Mouse (Mus musculus): Measurements from ENCODE around the gene Tmem117.

Tmem117 gene

DNA sequence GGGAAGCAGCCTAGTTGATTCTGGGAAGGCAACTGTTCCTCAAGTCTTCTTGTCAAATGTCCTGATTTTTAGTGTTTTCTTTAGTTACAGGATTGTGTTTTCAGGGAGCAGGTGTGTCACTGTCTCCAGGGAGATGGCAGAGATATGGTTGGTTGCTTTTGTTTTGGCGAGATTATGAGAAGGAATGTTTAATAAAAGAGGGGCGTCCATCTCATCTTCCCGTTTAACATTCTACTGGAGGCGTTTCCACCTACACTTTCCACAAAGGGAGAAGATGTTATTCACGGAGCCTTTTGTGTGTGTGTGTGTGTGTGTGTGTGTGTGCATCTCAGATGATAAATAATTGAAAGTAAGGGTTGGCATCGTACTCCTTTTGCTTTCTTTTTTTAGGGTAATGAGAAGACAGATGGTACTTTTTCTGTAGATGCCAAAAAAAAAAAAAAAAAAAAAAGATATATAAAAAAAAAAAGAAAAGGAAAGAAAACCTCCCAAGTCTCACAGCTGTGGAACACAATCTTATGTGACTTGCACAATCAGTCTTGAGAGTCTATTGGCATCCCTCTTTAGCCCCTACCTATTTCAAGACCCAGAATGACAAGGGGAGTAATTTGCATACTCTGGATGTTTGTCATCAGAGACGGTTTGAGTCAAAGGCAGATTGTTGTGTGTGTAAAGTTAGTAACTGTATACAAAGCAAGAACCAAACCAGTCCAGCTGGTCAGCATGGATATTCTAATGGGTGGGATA lies 142.0 kb downstream of the Tmem117 start:
- DNase-seq (ENCODE audit: low read depth, low spot score): no peak

DNA sequence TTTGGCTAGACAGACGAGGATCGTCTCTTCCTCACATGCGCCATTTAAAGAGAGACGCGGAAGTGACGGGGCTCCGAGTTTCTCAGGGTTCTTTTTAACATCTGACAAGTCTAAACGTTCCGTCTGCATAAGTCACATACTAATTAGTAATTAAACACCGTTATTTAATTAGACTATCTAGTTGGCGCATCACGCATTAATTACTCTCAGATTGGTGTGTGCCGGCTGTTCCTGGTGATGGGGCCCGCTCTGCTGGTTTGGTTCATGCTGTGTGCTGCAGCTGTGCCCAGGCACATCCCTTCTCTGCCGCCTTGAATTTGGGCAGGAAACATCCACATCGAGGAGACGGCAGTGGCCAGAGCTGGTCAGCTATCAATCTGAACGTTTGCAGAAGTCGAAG lies 142.7 kb downstream of the Tmem117 start:
- no peak for DNase-seq (ENCODE audit: low read depth, low spot score)

DNA sequence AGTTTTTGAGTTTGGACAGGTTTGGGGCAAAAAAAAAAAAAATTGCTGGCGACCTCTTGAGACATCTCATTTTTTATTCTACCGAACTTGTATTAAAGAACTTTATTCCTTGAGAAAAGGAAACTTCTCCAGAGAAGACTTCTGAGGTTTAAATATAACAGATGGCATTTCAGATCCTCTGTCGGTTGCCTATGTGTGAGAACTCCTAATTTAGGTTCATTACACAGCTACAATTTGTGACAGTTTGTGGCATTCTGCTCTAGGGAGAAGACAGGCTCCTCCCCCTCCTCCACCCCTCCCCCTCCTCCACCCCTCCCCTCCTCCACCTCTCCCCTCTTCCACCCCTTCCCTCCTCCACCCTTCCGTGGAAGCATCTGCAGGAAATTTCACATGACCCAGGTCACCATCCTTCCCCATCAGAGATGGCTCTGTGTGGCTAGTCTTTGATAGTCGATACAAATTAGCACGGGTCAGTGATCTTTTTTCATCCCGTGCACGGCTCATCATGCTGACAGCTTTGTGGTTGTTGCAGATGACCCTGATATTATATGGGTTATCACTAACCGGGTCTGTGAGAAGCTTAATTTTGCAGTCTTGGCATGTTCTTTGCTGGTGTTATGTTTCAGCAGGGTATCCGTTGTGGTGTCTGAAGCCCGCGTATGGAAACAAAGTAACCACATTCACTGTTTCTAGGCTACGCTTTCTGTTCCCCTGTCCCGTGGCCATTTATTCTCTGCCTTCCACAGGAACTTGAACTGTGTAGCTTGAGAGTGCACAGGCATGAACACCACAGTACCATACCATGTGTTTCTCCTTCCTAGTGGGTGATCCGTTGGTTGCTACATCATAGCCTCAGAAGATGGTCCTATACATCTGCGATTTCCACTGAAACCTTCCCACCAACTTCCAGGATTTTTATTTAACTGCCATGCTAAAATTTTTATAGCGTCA lies 147.4 kb downstream of the Tmem117 start:
- peak; percentile 59 for DNase-seq (ENCODE audit: low read depth, low spot score)

DNA sequence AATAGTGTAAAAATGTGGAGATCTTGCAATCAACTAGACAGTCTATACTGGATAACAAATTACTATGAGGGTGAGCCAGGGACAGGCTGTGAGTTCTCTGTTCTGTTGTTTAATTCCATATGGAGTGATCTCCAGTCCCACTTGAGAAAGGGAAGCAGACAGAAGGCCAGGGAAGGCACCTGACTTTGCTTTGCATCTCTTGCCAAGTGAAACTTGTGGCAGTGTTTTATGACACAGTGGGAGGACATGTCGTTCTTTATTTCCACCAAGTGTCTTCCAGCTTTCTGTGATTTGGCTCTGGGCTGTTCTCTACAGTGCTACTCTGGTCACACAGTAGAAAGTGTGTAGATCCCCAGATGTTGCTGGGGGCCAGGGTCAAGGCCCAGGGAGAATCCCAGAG lies 152.5 kb downstream of the Tmem117 start:
- DNase-seq (ENCODE audit: low read depth, low spot score): no peak

DNA sequence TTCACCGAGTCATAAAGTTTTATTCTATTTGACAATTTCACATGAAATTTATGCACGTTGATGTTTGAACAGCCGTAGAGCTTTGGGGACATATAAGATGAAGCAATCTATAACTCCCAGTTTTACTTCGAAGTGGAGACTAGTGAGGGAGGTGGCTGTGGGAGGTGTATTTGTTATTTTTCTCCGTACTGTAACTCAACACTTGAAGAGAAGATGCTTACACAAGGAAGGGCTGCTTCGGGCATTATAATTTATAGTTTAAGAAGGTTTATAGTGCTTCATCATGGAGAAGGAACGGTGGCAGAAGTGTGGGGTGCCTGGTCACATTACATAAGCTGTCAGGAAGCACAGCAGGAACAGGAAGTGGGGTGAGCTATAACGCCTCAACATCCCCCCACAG lies 164.4 kb downstream of the Tmem117 start:
- no peak for DNase-seq (ENCODE audit: low read depth, low spot score)

DNA sequence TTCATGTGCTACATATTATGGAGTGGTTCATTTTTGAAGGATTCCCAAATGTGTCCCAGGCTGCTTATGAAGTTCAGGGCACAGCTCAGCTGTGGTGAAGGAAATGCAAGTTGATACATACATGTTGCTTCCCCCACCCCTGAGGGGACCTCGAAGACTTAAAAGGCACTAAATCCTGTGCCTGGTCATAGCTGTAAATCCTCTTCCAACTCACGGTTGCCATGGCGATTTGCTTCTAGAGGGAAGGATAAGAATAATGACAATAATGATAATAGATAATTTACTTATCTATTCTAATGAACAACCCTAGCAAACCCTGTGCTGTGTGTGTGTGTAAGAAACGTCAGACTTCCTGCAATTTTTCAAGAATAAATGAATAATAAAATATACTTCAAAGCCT lies 166.5 kb downstream of the Tmem117 start:
- DNase-seq (ENCODE audit: low read depth, low spot score): peak; percentile 60

DNA sequence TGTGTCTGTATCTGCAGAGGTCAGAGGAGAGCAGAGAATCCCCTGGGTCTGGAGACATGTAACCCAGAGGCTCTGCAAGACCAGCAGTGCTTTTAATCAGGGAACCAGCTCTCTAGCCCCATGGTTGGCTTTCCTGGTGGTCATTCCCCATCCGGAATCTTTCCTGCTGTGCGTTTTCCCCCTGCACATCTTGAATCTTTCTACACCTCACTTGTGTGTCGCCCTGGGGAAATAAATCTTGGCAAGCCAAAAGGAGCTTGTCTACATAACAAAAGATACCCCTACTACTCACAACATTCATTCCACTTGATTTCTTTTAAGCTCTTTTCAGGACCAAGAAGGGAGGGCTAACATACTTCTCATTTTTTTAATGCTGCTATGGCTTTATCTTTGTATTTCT lies 169.2 kb downstream of the Tmem117 start:
- peak; percentile 50 for DNase-seq (ENCODE audit: low read depth, low spot score)

DNA sequence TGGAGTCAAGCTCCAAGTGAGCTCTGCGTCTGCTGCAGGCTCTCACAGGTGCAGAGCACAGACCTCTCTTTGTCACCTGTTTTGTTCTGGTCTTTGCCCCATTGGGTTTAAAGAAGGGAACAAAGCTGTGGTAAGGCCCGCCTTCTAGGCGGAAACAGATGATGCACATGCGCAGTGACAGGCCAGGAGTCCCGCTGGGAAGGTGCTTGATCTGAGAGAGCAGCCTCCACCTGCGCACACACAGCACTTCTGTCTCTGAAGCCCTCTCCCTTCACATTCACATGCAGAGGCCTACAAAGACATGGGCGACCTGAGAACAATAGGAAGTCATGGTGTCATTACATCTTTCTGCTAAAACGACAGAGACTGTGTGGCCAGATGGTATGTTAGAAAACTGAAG lies 172.4 kb downstream of the Tmem117 start:
- DNase-seq (ENCODE audit: low read depth, low spot score): no peak

DNA sequence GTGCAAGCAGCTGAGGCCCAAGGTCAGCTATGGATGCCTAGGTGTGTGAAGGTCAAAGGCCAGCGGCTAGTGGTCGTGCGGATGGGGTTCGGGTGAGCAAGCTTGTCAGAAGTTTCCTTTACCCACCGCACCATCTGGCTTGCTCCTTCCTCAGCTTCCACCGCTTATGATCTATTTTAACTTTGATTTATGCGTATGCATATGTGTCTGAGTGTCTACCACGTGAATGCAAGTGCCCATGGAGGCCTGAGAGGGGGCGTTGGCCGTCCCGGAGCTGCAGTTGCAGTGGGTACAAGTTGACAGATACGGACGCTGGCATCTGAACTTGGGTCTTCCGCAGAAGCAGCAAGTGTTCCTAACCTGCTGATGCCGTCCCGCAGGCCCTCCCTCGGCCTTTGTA lies 173.8 kb downstream of the Tmem117 start:
- no peak for DNase-seq (ENCODE audit: low read depth, low spot score)

DNA sequence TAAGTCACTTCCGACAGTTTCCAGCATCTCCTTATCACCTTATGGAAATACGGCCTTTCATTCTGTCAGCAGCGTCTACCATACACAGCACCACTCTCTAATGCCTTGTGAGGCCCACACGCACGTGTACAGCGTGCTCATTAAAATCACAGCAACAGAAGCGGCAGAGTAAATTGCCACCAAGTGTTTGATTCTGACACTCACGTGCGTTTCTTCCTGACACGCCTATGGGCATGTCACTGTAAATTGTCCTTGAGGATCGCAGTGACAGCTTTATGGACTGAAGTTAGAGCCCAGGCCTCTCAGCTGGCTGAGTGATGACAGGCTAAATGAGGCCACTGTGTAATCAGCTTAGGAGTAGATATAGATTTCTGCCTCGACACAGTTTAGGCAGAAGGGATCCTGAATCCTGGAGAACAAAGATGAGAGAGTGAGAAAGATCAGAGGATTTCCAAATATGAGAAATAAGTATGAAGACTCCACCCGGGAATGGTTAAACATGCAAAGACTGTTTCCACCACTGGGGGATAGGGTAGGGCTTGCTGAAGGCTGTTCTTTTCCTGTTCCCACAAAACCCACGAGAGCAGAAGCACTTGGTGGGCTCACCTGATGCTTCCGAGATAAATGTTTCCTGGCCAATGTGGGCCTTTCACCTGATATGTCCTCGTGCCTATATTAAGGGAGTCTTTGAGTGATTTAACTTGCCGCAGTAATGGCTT lies 174.8 kb downstream of the Tmem117 start:
- peak; percentile 65 for DNase-seq (ENCODE audit: low read depth, low spot score)

DNA sequence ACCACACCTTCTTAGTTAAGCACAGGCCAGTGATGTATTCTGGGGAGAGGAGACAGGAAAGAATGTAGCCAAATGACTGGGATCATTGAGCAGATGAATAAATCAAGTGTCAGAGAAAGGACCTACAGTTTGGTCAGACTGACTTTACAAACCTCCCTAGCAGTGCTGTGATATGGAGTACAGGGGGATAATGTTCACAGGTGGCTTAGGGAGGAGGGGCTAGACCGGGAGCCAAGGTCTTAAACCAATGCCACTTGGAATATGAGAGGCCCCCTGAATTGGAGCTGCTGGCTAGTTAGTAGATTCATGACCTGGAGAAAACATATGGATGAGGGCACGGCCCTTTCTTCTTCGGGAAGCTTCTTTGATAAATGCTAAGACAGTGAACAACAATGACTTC lies 177.0 kb downstream of the Tmem117 start:
- DNase-seq (ENCODE audit: low read depth, low spot score): no peak

DNA sequence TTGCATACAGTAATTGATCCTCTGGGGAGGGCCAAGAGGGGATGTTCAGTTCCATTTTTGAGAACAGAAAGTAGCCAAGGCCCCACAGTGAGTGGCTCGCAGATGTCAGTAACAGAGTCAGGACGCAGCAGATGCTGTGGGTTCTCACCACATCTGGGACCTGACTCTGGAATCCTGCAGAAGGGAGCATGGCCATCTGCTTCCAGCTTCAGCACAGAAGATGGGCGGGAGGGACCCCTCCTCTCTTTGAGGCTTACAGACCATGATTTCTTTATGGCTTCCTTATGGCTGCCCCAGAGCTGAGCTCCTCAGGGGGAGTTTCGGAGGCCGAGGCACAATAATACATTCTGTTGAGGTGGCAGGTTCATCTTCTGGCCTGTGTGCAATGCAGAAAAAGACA lies 182.5 kb downstream of the Tmem117 start:
- peak; percentile 66 for DNase-seq (ENCODE audit: low read depth, low spot score)

DNA sequence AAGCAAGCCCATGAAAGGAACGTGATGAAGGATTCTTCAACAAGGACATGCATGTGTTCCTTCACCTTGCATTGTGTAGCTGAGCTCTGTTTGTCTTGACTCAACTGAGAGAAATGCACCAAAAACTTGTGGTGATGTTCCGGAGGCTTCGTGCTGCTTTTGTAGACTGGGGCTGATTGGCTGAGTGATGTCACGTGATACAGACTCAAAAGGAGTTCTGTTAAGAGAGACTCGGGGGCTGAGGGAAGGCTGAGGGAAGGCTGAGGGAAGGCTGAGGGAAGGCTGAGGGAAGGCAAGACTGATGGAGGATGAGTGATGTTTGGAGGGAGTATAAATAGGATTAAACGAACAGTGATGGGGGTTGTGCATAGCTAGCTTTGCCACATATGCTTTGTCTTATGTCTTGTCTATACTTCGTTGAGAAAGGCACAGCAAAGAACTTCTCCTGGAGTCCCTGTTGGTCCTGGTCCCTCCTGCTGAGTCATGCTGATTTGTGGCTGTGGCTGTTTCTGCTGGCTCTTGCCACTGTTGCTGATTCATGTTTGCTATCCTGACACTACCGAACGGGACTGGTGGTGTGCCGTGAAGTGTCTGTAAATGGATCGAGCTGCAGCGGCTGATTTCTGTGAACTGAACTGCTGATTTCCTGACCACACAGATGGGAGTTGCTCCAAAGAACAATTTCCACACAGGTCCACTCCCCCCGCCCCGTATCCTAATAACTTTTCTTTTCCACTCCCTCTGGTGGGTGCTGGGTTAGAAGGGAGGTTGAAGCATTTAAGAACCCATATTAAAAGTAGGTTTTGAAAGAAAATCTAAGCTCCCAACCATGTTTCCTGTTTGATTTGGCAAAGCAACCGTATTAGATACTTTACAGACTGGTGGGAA lies 185.4 kb downstream of the Tmem117 start:
- no peak for DNase-seq (ENCODE audit: low read depth, low spot score)

DNA sequence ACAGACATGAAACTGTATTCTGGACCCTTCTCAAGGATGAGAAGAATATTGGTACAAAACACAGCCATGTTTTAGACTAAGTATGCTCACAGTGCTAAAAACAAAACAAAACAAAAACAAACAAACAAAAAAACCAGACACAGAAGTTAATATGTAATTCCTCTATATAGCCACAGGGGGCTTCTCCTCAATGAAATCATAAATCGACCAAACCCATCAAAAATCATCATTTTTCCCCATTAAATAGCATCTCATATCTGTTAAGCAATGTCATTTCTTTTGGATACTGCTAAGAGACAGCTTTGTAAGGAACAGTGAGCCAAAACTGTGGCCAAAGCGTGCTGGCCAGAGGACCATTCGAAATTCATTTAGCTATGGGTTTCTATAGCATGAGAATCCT lies 206.6 kb downstream of the Tmem117 start:
- DNase-seq (ENCODE audit: low read depth, low spot score): no peak

DNA sequence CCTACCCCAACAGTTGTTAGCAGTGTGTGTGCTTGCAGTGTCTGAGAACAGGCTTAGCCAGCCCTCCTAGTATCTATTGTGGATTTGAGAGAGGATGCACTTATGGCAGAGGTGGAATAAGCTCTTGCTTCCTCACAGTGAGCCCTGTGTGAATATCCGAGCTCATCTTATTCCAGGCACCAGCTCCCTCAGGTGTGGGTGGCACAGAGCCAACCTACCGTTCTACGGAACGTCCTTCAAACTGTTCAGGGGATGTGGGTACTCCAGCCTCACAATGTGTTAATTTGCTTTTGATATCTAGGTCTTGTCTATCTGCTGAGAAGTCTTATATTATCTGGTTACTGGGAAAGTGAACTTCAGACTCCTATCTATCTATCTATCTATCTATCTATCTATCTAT lies 209.6 kb downstream of the Tmem117 start:
- no peak for DNase-seq (ENCODE audit: low read depth, low spot score)

DNA sequence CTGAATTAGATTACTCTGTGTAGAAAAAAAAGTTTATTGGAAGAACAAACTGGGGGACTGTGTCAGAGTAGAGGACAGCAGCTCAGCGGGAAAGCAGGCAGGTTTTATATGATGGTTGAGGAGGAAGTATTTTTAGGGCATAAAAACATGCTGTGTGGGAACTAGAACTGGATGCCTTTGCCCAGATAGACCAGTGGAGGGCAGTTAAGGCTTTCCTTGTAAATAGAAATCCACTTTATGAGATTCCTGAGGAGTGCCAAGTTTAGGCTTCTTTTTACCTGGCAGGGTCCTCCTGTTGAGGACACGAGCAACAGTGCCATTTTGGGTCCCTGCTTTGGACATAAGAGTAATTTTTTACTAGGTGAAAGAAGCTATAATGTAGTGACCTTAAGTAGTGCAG lies 218.5 kb downstream of the Tmem117 start:
- DNase-seq (ENCODE audit: low read depth, low spot score): no peak

DNA sequence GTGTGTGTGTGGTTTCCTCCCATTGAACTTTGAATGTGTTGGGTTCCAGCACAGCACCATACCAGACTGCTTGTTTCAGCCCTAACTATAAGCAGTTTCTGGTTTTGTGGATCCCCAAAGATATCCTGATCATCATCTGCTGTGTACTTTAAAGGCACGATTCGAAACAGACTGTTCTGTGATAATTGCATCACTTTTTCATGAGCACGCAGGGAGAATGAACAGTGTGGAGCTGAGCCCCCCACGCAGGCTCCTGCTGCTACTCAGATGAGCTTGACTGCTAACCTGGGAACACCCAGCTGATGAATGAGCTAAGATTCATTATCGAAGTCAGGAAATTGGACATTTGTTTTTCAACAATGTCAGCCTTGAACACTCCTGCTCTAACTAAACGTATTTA lies 230.6 kb downstream of the Tmem117 start:
- no peak for DNase-seq (ENCODE audit: low read depth, low spot score)

DNA sequence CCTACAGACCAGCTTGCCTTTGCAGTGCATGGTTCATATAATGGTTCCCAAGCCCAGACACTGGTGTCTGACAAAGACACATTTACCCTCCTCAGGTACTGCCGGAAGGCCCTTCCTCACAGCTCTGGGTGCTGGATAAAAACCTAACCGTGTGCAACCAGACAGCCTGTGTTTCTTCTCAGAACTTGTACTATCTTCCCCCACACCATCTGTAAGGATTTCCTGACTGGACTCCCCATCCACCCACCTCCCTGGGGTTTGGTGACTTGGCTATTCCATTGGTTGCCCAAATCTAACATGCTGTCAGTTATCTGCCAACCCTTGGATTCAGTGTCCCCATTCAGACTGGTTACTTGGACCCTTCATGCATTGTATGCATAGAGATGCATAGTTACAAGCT lies 232.1 kb downstream of the Tmem117 start:
- no peak for DNase-seq (ENCODE audit: low read depth, low spot score)

DNA sequence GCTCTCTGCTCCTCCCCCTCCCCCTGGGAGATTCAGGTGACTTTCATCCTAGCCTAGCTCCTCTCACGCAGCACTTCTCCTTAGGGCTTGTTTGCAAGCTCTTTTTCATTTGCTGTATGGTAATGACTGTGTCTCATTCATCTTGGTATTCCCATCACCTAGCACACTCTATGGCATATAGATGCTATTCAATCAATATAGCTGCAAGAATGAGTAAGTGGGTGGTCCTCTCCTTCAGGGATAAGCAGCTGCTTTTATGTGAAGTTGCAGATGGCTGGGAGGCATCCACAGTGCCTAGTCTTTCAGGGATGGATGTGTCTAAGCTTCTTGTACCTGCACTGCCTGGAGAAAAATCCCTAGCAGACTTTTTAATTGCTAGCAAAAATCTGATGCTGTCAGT lies 235.1 kb downstream of the Tmem117 start:
- no peak for DNase-seq (ENCODE audit: low read depth, low spot score)

DNA sequence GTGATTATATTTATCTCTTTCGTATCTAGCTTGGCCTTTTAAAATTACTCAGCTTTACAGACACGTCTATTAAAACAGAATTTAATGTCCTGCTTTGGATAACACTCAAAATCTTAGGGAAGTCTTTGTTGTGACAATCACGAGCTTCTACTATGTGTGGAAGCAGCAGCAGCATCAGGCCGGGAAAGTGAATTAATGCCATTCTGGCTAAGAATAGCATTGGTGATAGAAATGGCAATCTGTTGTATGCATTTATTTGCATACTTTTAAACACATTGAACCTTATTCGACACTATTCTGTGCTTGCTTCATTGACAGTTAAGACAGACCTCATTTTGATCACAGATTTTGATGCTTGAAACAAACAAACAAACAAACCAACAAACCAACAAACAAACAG lies 239.3 kb downstream of the Tmem117 start:
- DNase-seq (ENCODE audit: low read depth, low spot score): no peak

DNA sequence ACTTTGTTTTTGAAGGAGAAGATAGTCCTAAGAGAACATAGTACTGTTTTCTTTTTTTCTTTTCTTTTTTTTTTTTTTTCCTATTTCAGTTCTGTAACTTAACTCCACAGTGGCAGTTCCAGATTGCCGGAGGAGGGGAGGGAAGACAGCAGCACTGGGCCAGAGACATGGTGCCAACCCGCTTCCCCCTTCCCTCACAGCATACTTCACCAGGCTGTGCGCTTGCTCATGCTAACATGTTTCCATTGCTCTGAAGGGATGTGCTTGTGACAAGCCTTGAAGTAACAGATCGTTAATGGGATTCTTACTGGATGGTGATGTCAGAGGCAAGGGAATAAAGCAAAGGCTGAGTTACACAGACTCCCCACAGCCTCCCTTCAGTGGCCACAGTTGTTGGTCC lies 256.0 kb downstream of the Tmem117 start:
- DNase-seq (ENCODE audit: low read depth, low spot score): no peak
